Mouse (Mus musculus): Measurements from ENCODE around the gene Mcts2. TPM values are rescaled to one million over a fixed set of nuclear protein-coding genes. Genes with fewer than 3 reads are reported as not detected.
A peak's percentile ranks its signal among the peaks of the same experiment; 100 is the strongest.

Mcts2 gene
- polyA plus RNA-seq, 1 experiment from 2014 or later, result 19.0 TPM

GRCm38 (mm10) chr2:152725178-152725750 lies 38.4 kb downstream of the Mcts2 start:
- no peak for TF ChIP-seq CTCF (IDR thresholded peaks at IDR 0.05; ENCODE audit: low read depth)
- 48% methylated on average over 15 of the region's 15 CpGs for WGBS
- H3K4me1 ChIP-seq (replicated peaks; ENCODE audit: control insufficient read depth, insufficient read depth, low read length), result peaks cover 21% of the 10 kb centered on the region
- no peak for ATAC-seq
- no peaks in the 10 kb centered on the region for H3K27me3 ChIP-seq (replicated peaks; ENCODE audit: control insufficient read depth, insufficient read depth, low read length)
- H3K36me3 ChIP-seq (ENCODE audit: control insufficient read depth, insufficient read depth), result no peaks in the 10 kb centered on the region
- no peak overlapping the region for H3K4me2 ChIP-seq (replicated peaks; ENCODE audit: low read depth)
- H3K9me3 ChIP-seq (ENCODE audit: control insufficient read depth), result no peaks in the 10 kb centered on the region
- H3K9ac ChIP-seq (ENCODE audit: low read depth, low read length), result no peak overlapping the region
- no peak overlapping the region for H3K27ac ChIP-seq (ENCODE audit: low read depth, low read length)
- H3K4me3 ChIP-seq (ENCODE audit: low read depth, low read length), result no peak overlapping the region

- no peak for TF ChIP-seq CTCF (IDR thresholded peaks at IDR 0.05; ENCODE audit: low read depth)
- no peaks in the 10 kb centered on the region for H3K27me3 ChIP-seq (replicated peaks; ENCODE audit: control insufficient read depth, insufficient read depth, low read length)
- 0 out of 2 replicates have a peak overlapping the region, but pooled peaks have one; percentile 64 for H3K27ac ChIP-seq (ENCODE audit: low read depth, low read length)
- peaks cover 21% of the 10 kb centered on the region for H3K4me1 ChIP-seq (replicated peaks; ENCODE audit: control insufficient read depth, insufficient read depth, low read length)
- 89% methylated on average over 6 of the region's 6 CpGs for WGBS
- no peaks in the 10 kb centered on the region for H3K9me3 ChIP-seq (ENCODE audit: control insufficient read depth)
- no peak overlapping the region for H3K4me3 ChIP-seq (ENCODE audit: low read depth, low read length)
- no peak for ATAC-seq
- H3K4me2 ChIP-seq (replicated peaks; ENCODE audit: low read depth), result no peak overlapping the region
- no peaks in the 10 kb centered on the region for H3K36me3 ChIP-seq (ENCODE audit: control insufficient read depth, insufficient read depth)
- no peak overlapping the region for H3K9ac ChIP-seq (ENCODE audit: low read depth, low read length)
These were observed 39.4 kb downstream of the Mcts2 start for GRCm38 (mm10) chr2:152726213-152726612.

- Histone ChIP-seq H3K9ac (ENCODE audit: low read depth, low read length) (no peak overlapping the region), H3K36me3 (ENCODE audit: control insufficient read depth, insufficient read depth) (no peaks in the 10 kb centered on the region), H3K27me3 (replicated peaks; ENCODE audit: control insufficient read depth, insufficient read depth, low read length) (no peaks in the 10 kb centered on the region), H3K4me1 (replicated peaks; ENCODE audit: control insufficient read depth, insufficient read depth, low read length) (peaks cover 22% of the 10 kb centered on the region), H3K4me3 (ENCODE audit: low read depth, low read length) (no peak overlapping the region), H3K4me2 (replicated peaks; ENCODE audit: low read depth) (no peak overlapping the region), H3K9me3 (ENCODE audit: control insufficient read depth) (no peaks in the 10 kb centered on the region), H3K27ac (ENCODE audit: low read depth, low read length) (peak overlapping the region; percentile 64)
- WGBS, result 23% methylated on average over 6 of the region's 6 CpGs
- ATAC-seq, result peak; percentile 29; the same call in 1 of the 2 replicates
- no peak for TF ChIP-seq CTCF (IDR thresholded peaks at IDR 0.05; ENCODE audit: low read depth)
These were observed 40.0 kb downstream of the Mcts2 start for GRCm38 (mm10) chr2:152726751-152727335.

GRCm38 (mm10) chr2:152727795-152728510 lies 41.1 kb downstream of the Mcts2 start:
- H3K4me1 ChIP-seq (replicated peaks; ENCODE audit: control insufficient read depth, insufficient read depth, low read length), result peaks cover 25% of the 10 kb centered on the region
- TF ChIP-seq CTCF (IDR thresholded peaks at IDR 0.05; ENCODE audit: low read depth), result no peak
- H3K4me3 ChIP-seq (ENCODE audit: low read depth, low read length), result no peak overlapping the region
- no peaks in the 10 kb centered on the region for H3K27me3 ChIP-seq (replicated peaks; ENCODE audit: control insufficient read depth, insufficient read depth, low read length)
- H3K27ac ChIP-seq (ENCODE audit: low read depth, low read length), result peak overlapping the region; percentile 29
- H3K9ac ChIP-seq (ENCODE audit: low read depth, low read length), result no peak overlapping the region
- H3K4me2 ChIP-seq (replicated peaks; ENCODE audit: low read depth), result no peak overlapping the region
- WGBS, result 77% methylated on average over 14 of the region's 14 CpGs
- no peaks in the 10 kb centered on the region for H3K36me3 ChIP-seq (ENCODE audit: control insufficient read depth, insufficient read depth)
- no peaks in the 10 kb centered on the region for H3K9me3 ChIP-seq (ENCODE audit: control insufficient read depth)
- no peak for ATAC-seq

GRCm38 (mm10) chr2:152728594-152728993 lies 41.8 kb downstream of the Mcts2 start:
- Histone ChIP-seq H3K27me3 (replicated peaks; ENCODE audit: control insufficient read depth, insufficient read depth, low read length) (no peaks in the 10 kb centered on the region), H3K4me3 (ENCODE audit: low read depth, low read length) (no peak overlapping the region), H3K9me3 (ENCODE audit: control insufficient read depth) (no peaks in the 10 kb centered on the region), H3K4me2 (replicated peaks; ENCODE audit: low read depth) (no peak overlapping the region), H3K36me3 (ENCODE audit: control insufficient read depth, insufficient read depth) (no peaks in the 10 kb centered on the region), H3K4me1 (replicated peaks; ENCODE audit: control insufficient read depth, insufficient read depth, low read length) (peaks cover 23% of the 10 kb centered on the region), H3K27ac (ENCODE audit: low read depth, low read length) (peak overlapping the region; percentile 29), H3K9ac (ENCODE audit: low read depth, low read length) (no peak overlapping the region)
- TF ChIP-seq CTCF (IDR thresholded peaks at IDR 0.05; ENCODE audit: low read depth), result no peak
- no peak for ATAC-seq
- 46% methylated on average over 7 of the region's 7 CpGs for WGBS

- TF ChIP-seq CTCF (IDR thresholded peaks at IDR 0.05; ENCODE audit: low read depth), result no peak
- peaks cover 18% of the 10 kb centered on the region for H3K4me1 ChIP-seq (replicated peaks; ENCODE audit: control insufficient read depth, insufficient read depth, low read length)
- H3K9ac ChIP-seq (ENCODE audit: low read depth, low read length), result no peak overlapping the region
- no peaks in the 10 kb centered on the region for H3K9me3 ChIP-seq (ENCODE audit: control insufficient read depth)
- H3K4me2 ChIP-seq (replicated peaks; ENCODE audit: low read depth), result no peak overlapping the region; the same call in 1 of the 2 replicates
- no peaks in the 10 kb centered on the region for H3K27me3 ChIP-seq (replicated peaks; ENCODE audit: control insufficient read depth, insufficient read depth, low read length)
- peak overlapping the region; percentile 66; the same call in 1 of the 2 replicates for H3K27ac ChIP-seq (ENCODE audit: low read depth, low read length)
- no peak overlapping the region for H3K4me3 ChIP-seq (ENCODE audit: low read depth, low read length)
- peak; percentile 17 for ATAC-seq
- H3K36me3 ChIP-seq (ENCODE audit: control insufficient read depth, insufficient read depth), result no peaks in the 10 kb centered on the region
- WGBS, result 24% methylated on average over 8 of the region's 8 CpGs
These were observed 42.3 kb downstream of the Mcts2 start for GRCm38 (mm10) chr2:152729013-152729635.
